Mouse (Mus musculus) v-Abl transformed pro-B cells (cell line): ENCODE results near the gene Hsh2d.

Experiments used
- in situ Hi-C, 2 experiments: fragments of 400-800 bp; cut with MboI; formaldehyde crosslinking; loops; one replicate each; pipeline ENCODE4 v1.15.1; 2025; ENCODE audit not compliant: unreplicated experiment in 2 of 2

Hsh2d gene

DNA sequence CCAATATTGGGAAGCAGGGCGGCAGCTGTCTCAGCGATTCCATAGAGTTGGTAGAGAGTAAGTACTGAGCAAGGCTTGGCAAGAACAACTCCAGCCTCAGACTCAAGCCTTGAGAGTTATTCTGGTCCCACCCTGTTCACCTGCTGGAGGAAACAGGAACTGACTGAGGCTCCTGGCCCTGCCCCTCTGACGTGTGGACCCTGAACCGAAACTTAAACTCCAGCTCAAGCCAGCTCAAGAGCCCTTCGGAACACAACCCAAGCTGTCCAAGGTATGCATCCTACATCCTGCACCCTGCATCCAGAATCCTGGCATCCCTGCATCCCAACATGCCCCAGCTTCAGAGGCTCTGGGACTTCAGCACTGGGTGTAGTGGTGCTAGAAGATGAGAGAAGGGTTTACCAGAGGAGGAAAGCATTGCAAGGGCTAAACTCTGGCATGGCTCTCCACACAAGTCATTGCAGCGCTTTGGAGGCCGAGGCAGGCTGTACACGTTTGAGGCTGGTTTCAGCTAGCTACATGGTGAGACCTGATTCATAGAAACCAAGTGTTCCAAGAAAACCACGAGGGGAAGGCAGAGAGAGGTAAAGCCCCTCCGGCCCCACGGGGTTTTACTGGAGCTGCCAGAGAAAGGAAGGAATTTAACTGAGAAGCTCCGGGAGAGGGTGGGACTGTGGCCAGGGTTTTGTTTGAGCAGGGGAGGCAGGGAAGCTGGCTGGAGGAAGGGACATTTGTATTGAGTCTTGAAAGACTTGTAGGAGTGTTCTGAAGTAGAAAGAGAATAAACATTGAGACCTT, at the start of gene Hsh2d:
Hsh2d (plus strand) TSS at position 222 of the 798 bp plus-strand sequence.
- in situ Hi-C loops: loop anchor here in 1 of 2 experiments (25.0 kb wide), 1 partner anchor 1052 kb away; no protein-coding TSS in a partner anchor

DNA sequence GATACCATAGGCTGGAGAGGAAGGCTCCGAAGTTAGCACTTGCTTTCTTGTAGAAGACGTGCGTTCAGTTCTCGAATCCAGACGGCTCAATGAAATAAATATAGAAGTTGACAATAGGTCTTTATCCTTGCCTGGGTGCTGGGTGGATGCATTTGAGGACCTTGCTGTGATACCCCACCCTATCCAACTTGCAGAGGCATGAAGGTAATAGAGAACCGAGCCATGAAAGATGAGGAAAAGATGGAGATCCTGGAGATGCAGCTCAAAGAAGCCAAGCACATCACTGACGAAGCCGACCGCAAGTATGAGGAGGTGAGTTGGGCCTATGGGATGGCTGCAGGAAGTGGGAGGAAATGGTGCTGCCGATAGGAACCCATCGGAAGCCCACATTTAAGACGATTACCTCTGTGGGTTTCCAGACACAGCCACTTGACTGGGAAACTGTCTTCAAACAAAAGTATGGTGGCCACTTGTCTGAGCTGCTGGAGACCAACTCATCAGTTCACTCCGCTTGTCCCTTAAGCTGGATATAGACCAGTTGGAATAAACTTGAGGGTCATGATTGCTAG, 46.1 kb upstream of the Hsh2d start:
- in situ Hi-C loops: no loop called here

DNA sequence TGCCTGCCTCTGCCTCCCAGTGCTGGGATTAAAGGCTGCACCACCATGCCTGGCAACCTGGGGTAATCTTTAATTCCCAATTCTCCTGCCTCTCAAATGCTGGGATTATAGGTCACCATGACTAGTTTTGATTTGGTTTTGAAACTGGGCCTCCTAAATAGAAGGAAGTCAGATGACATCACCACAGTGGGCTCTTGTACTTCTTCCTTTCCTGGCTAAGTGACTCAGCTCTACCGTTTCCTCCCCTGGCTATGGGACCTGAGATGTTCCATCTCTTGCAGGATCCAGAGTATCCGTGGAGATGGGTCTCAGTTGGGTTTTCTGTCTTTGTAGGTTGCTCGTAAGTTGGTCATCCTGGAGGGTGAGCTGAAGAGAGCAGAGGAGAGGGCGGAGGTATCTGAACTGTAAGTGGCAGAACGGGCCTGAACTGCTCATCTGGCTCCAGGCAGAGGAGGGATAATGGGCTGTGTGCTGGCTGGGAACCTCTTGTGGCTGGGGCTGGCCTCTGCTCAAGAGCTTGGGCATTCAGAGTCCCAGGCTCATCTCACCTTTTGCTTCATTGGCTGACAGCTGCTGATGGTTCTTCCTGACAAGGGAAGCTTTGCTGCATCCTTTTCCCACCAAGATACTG, 45.0 kb upstream of the Hsh2d start:
- in situ Hi-C loops: no loop called here

DNA sequence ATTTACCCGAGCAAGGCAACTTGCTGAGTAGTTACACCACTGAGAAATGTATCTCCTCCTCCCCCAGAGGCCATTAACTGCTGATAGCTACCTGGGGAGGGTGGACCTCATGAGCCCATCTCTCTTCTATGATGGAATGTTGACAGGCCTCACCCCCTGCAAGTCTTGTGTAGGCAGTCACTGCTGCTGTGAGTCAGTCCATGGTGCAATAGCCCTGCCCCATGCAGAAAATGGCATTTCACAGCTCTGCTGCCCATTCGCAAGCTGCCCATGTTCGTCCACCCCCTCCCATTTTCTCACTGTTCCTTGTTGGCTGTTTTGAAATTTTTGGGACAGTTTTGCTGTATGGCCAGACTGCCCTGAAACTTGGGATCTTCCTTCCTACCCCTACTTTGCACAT, 43.9 kb upstream of the Hsh2d start:
- in situ Hi-C loops: no loop called here

DNA sequence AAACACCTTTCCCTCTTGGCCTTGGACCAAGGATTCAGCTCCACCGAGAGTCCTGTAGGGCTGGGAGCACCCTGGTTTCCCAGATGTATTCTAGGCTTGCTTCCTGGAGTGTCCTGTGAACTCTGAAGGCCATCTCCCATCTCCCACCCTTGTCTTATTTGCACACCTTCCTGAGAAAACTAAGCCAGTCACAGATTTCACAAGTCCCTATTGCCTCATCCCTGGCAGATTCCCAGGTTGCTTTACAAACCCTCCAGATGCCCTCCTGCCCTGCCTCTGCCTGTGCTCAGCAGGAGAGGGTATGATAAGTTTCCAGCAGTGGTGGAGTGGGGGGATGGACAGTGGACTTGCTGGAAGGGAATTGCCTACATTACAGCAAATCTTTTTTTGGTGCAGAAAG, 43.4 kb upstream of the Hsh2d start:
- in situ Hi-C loops: no loop called here

DNA sequence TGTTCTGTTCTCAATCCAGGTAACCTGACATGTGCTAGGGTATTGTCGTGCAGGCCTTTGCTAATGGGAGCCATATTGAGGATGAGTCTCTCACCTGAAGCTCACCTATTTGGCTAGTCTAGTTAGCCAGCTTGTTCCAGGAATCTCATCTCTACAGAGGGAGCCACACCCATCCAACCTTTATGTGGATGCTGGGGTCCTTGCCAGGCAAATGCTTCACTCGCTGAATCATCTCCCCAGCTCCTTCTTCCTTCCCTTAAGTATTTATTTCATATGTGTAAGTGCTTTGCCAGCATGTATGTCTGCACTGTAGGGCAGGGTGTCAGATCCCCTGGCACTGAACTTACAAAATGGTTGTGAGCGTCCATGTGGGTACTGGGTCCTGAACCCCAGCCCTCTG, 42.9 kb upstream of the Hsh2d start:
- in situ Hi-C loops: no loop called here

DNA sequence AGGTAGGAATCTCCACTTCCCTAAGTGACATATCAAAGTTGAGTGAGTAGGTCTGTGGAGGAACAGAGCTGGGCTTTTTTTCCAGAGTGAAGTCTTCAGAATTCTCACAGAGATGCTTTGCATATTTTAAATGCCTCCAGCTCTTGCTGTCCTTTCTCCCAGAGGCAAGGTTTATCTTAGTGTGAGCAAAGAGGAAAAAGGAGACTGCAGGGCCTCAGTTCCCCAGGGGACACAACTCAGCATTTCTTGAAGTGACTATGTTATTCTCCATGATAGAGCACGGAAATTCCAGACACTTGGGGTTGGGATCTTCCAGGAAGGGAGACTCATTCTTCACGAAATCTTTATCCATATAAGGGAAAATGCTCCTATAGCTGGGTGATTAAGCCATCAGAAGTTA, 42.2 kb upstream of the Hsh2d start:
- in situ Hi-C loops: no loop called here

DNA sequence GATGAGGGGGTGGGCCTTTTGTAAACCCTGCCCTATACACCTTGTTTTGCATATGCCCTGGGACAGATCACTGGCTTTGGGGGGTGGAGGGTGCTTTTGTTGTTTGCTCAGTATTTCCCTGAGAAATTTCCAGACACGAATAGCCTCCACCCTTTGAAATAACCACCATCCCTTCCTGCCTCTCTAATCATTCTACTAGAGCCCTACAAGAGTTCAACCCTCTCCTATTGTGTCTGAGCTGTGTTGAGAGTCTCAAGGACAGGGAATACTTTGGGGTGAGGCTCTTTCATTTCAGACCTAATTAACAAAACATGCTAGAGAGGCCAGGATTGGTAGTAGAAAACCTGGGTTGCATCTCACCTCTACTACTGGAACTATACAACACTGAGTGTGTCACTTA, 40.4 kb upstream of the Hsh2d start:
- in situ Hi-C loops: no loop called here

DNA sequence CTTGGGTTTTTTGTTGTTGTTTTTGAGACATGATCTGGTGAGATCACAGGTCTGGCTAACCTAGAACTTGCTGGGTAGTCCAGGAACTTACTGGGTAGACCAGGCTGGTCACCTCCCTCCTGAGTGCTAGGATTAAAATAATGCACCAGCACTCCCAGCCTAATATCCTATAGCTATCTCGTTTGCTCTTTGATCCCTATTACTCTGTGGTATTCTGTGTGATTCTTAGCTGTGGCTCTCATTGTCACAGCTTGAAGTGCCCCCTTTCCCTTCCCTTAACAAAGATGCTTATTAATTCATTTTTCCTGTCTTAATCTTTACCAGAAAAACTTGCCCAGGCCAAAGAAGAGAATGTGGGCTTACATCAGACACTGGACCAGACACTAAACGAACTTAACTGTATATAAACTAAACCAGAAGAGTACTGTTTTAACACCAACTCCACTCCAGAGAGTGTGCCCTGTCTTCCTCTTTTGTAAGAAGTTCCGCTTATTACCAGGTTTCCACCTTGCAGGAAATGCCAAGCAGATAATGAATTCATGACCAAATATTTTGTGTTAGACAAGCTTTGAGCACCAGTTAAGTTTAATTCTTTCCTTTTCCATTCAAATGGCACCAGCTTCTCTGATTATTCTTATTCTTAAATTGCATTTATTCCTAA, 37.9 kb upstream of the Hsh2d start:
- in situ Hi-C loops: no loop called here

DNA sequence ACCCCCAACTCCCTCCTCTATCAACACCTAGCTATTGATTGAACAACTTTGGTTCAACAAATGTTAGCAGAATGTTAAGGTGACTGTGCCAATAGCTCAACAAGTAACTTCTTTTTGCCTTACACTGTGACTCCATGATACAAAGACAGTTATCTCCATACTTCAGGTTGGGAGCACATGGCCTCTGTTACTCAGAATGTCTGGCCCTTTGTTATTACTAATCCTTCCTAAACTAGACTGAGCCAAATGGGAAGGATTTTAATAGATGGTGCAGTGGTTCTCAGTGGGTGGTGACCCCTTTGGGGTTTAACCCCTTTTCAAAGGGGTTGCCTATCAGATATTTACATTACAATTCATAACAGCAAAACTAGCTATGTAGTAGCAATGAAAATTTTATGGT, 36.1 kb upstream of the Hsh2d start:
- in situ Hi-C loops: no loop called here

DNA sequence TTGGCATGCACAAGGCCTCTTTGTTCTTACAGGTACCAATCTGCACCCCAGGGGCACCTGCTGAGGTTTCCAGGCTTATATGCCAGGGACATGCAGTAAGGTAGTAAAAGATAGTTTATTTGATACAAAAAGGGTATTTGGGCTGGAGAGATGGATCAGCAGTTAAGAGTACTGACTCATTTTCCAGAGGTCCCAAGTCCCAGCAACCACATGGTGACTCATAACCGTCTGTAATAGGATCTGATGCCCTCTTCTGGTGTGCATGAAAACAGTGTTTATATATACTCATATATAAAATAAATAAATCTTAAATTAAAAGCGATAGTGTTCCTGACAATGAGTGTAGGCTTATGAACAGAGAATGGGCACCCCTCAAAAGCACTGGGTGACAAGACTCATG, 31.3 kb upstream of the Hsh2d start:
- in situ Hi-C loops: no loop called here

DNA sequence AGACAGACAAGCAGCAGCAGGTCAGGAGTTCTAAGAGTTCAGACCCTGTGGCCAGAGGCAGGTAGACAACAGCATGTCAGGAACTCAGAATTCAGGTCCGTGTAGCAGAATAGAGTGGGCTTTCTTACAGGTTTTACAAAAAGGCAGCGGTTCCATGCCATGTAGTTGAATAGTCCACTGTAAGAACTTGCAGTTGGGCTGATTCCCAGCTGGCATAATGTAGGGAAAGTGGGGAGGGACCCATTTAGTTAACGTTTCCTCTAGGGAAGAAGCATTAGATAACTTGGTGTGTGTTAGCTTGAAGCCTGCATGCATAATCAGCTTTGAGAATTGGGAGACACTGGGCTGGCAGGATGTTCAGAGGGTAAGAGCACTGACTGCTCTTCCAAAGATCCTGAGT, 30.7 kb upstream of the Hsh2d start:
- in situ Hi-C loops: no loop called here

DNA sequence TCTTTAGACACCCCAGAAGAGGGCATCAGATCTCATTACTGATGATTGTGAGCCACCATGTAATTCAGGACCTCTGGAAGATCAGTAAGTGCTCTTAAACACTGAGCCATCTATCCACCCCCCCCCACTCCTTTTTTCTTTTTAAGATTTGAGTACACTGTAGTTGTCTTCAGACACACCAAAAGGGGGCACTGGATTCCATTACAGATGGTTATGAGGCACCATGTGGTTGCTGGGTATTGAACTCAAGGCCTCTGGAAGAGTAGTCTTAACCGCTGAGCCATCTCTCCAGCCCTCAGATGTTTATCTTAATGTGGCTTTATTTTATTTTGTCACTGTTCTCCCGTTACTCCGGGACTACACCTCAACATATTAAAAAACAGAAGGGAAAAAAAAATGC, 29.4 kb upstream of the Hsh2d start:
- in situ Hi-C loops: no loop called here

DNA sequence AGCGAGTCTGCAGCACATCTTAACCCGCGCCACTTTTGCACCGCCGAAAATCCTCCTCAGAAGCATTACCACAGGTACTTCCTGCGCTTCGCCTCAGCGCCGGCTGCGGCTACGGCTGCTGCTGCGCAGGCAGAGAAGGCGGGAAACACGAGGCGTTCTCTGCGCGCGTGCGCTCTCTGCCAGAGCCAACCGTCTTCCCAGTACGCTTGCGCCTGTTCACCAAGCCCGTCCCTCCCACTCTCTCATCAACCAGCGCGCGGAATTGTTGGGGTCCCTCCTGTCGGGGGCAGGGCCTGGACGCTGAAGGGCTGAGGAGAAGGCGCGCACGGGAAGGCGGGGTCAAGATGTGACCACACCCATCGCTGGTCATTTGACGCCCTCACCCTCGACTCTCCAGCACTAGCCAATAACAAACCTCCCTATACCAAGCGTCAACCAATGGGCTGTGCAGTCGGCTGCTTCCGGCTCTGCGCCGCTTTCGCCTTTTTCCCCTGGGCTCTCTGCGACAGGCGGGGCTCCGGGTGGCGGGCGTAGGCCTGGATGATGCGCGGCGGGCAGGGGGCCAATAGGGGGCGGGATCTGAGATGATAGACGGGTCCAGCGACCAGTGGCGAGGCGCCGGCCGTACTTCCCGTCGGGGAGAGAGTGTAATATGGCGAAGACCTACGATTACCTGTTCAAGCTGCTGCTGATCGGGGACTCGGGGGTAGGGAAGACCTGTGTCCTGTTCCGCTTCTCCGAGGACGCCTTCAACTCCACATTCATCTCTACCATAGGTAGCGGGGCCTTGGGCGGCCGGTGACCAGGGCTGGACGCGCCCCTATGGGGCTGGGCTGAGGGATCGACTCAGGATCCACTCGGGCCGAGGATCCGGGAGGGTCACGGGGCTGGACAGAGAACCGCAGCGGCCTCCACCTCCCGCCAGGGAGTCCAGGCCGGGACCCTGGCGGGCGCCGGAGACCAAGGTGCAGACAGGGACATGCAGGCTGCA, 28.4 kb upstream of the Hsh2d start, which contains the start of gene Rab8a:
Rab8a (plus strand) TSS at position 494 of the 991 bp plus-strand sequence.
- in situ Hi-C loops: no loop called here

DNA sequence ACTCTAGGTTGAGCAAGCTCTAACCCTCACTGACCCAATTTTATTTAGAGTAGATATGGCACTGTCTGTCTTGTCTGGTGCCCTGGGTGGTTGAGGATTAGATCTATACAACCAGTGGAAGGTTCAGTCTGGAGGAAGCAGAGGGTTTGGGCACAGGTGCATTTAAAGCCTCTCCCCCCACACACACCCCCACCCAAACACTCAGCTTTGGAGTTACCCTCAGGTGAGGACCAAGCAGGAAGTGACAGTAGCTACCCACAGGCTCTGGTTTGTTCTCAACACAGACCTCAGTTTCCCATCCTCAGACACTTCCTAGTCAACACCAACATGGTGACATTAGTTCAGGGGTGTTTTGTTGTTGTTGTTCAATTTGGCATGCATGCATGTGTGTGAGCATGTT, 26.6 kb upstream of the Hsh2d start:
- in situ Hi-C loops: no loop called here

DNA sequence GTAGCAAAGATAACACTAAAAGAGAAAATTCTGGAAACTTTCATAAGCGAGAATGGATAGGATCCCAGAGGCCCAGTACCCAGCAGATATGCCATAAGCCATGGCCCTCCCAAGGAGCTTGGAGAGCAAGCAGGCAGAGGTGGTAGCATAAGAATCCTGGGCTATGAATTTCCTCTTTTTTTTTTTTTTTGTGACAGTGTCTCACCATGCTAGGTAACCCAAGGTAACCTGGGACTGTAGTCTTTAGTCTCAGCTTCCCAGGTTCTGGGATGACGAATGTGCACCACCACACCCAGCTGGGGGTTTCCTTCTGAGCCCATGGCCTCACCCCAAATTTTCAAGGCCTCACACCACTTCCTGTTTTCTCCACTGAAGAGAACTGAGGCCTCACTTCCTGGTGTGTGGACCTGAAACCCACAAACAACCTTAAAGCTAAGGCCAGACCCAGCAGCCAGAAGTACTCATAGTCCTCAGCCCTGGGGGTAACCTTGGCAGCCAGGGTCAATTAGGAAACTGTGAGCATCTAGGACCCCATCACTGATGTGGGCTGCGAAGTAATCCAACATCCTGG, 20.3 kb upstream of the Hsh2d start:
- in situ Hi-C loops: no loop called here

DNA sequence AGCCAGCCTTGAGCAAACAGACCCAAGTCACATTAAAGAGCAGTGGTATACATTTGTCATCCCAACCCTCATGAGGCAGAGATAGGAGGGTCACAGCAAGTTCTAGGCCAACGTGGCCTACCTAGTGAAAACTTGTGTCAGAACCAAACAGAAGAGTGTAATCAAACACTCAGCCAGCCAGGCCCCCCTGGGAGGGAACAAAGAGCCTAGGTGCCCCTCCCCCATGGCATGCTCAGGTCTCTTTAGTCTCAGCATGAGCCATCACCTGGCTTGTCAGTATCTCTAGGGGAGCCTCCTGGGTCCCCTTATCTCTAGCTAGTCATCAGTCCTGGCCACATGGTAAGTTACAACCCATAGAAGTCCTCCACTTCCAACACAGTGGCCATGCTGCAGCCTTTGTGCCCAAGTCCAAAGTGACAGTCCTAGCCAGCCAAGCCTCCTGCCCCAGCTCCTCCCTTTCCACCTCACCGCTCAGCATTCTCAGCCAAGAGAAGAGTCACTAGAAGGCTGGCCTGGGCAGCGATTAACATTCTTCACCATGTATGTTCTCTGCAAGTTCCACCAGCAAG, 19.7 kb upstream of the Hsh2d start:
- in situ Hi-C loops: no loop called here

DNA sequence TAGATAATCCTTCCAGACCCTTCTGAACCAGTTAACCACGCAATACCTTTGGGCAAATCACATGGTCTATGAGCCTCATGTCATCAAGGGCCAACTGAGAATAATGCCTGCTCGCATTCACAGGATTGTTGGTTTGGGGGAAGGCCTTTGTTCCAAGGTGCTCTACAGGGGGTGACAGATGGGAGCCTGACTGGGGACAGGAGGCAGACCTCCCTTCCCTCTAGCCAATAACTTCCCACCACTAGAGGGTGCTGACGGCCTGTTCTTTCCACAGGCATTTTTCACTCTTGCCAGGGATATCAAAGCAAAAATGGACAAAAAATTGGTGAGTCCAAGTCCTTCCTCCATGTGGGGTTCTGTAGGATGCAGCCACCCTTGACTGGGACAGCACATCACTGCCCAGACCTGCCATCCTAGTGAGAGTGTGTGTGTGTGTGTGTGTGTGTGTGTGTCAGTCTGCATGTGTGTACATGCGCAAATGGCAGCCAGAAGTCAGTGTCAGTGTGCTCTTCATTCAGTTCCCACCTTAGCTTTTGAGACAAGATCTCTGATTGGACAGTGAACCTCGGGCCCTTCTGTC, 12.0 kb upstream of the Hsh2d start:
- in situ Hi-C loops: loop anchor here (5.0 to 25.0 kb wide), 6 partner anchors 35 to 1040 kb away; partner anchors contain the start of genes Ap1m1 (in 1 of the 2), Cib3 (in 1 of the 2) and Gm11034 (in 1 of the 2)
